Mouse (Mus musculus) ES-Bruce4 (cell line): ENCODE results near the gene Zfp697.

Experiments used
- CTCF ChIP-seq: IDR thresholded peaks from one replicate; pipeline ENCODE4 v1.8.1; 2011; ENCODE audit warnings: low read depth, low read length
- EP300 ChIP-seq: IDR thresholded peaks from 2 replicates; pipeline ENCODE4 v1.6.1; 2011; ENCODE audit warnings: low read depth, low read length; ENCODE audit not compliant: insufficient read depth
- POLR2A ChIP-seq: IDR thresholded peaks from one replicate; pipeline ENCODE4 v1.8.1; 2011; ENCODE audit warnings: low read length; ENCODE audit not compliant: insufficient read depth

DNA sequence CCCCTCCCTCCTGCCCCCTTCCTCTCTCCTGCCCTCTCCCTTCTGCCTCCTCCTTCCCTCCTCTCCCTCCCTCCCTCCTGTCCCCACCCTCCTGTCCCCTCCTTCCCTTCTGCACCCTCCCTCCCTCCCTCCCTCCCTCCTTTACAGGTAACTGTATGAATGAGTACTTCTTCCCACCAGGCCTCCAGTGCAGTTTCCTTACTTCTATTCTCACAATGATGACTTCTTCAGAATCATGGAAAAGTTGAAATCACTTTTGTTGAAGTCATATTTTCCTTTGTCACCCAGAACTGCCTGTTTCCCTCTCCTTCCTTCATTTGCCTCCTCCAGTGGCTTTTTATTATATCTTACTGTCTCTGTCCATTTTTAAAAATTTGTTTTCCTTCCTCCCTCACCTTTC lies 231.7 kb downstream of the Zfp697 start:
- TF ChIP-seq POLR2A, result no peak
- no peak for TF ChIP-seq CTCF
- TF ChIP-seq EP300, result no peak
